Mouse (Mus musculus) hematopoietic multipotent progenitor cell, adult 10-12 weeks (in vitro differentiated cells): ENCODE measurements around the gene Gm49630. TPM values are rescaled to one million over a fixed set of nuclear protein-coding genes. Genes with fewer than 3 reads are reported as not detected.

Source experiments
- polyA plus RNA-seq: library from polyadenylated mRNA; stranded (reverse); fragments of >175 nt; gene quantifications from 2 replicates; pipeline ENCODE4 v1.2.3, GENCODE M21; 2012; ENCODE audit warnings: low replicate concordance

Gm49630 gene
- polyA plus RNA-seq, result not detected in 2 replicates

GRCm38 (mm10) chr17:7371879-7372278 is at the start of gene Gm49630:
TSS of gene Gm49630 (minus strand) at chr17:7371979.

GRCm38 (mm10) chr17:7385364-7385763 is 13.6 kb upstream of the Gm49630 start, which contains the start of gene Unc93a2:
TSS of gene Unc93a2 (minus strand) at chr17:7385464.

GRCm38 (mm10) chr17:7352596-7352995 is 19.2 kb downstream of the Gm49630 start, which contains the start of gene Ttll2:
TSS of gene Ttll2 (minus strand) at chr17:7352696.

GRCm38 (mm10) chr17:7324346-7324745 is 47.4 kb downstream of the Gm49630 start, which contains the start of gene Tcp10a:
TSS of gene Tcp10a (plus strand) at chr17:7324646.

Other genes starting within 250 kb of the Gm49630 start
- gene Rps6ka2, start 201.9 kb downstream of the Gm49630 start, polyA plus RNA-seq, result 0.49 and 1.5 TPM in 2 replicates
- not detected in 2 replicates for gene Tcp10a, start 47.3 kb downstream of the Gm49630 start, polyA plus RNA-seq
- gene Ttll2, start 19.3 kb downstream of the Gm49630 start, polyA plus RNA-seq, result not detected in 2 replicates
- not detected in 2 replicates for gene Unc93a2, start 13.5 kb upstream of the Gm49630 start, polyA plus RNA-seq